Mouse (Mus musculus) neural tube, embryonic 13.5 days (tissue): ENCODE results near the gene Golt1a. TPM values are rescaled to one million over a fixed set of nuclear protein-coding genes. Genes with fewer than 3 reads are reported as not detected.

Source experiments
- ATAC-seq: fragments of 200-750 bp; cut with Nextera tagmentation; 2 replicates; pipeline ENCODE4 v1.8.0; 2017; ENCODE audit warnings: low read depth, mild to moderate bottlenecking, moderate TSS enrichment, moderate library complexity
- H3K27ac ChIP-seq: fragments of 300-500 bp; sonication (generic); replicated peaks from 2 replicates; pipeline ENCODE4 v1.5.1; 2015; ENCODE audit warnings: moderate library complexity, mild to moderate bottlenecking, inconsistent platforms
- H3K27me3 ChIP-seq: fragments of 300-500 bp; sonication (generic); 2 replicates; pipeline ENCODE4 v1.6.1; 2015; ENCODE audit warnings: mild to moderate bottlenecking, inconsistent platforms
- H3K36me3 ChIP-seq: fragments of 300-500 bp; sonication (generic); 2 replicates; pipeline ENCODE4 v1.6.1; 2015; ENCODE audit warnings: mild to moderate bottlenecking, inconsistent platforms
- H3K4me1 ChIP-seq: fragments of 300-500 bp; sonication (generic); replicated peaks from 2 replicates; pipeline ENCODE4 v1.6.1; 2015; ENCODE audit warnings: inconsistent platforms
- H3K4me2 ChIP-seq: fragments of 300-500 bp; sonication (generic); 2 replicates; pipeline ENCODE4 v1.6.1; 2015; ENCODE audit warnings: inconsistent platforms, mild to moderate bottlenecking, moderate library complexity
- H3K4me3 ChIP-seq: fragments of 300-500 bp; sonication (generic); 2 replicates; pipeline ENCODE4 v1.5.1; 2015; ENCODE audit warnings: mild to moderate bottlenecking, inconsistent platforms
- H3K9ac ChIP-seq: fragments of 300-500 bp; sonication (generic); 2 replicates; pipeline ENCODE4 v1.6.1; 2015; ENCODE audit warnings: moderate library complexity, mild to moderate bottlenecking, inconsistent platforms
- H3K9me3 ChIP-seq: fragments of 300-500 bp; sonication (generic); 2 replicates; pipeline ENCODE4 v1.6.1; 2016; ENCODE audit warnings: inconsistent platforms
- WGBS: fragments of 180-500 bp; shearing (Covaris S2); methylation state at CpG from one replicate; pipeline ENCODE4 v1.1.7; 2015; 5-methylcytosine and 5-hydroxymethylcytosine counted together
- polyA plus RNA-seq: library from polyadenylated mRNA; unstranded; fragments of >200 nt; fragmentation: Nextera tagmentation; extraction: Ambion mirVana; gene quantifications from 2 replicates; pipeline ENCODE4 v1.2.1, GENCODE M21; 2015

Gene Golt1a
- polyA plus RNA-seq, 1 experiment from 2014 or later = not detected

DNA sequence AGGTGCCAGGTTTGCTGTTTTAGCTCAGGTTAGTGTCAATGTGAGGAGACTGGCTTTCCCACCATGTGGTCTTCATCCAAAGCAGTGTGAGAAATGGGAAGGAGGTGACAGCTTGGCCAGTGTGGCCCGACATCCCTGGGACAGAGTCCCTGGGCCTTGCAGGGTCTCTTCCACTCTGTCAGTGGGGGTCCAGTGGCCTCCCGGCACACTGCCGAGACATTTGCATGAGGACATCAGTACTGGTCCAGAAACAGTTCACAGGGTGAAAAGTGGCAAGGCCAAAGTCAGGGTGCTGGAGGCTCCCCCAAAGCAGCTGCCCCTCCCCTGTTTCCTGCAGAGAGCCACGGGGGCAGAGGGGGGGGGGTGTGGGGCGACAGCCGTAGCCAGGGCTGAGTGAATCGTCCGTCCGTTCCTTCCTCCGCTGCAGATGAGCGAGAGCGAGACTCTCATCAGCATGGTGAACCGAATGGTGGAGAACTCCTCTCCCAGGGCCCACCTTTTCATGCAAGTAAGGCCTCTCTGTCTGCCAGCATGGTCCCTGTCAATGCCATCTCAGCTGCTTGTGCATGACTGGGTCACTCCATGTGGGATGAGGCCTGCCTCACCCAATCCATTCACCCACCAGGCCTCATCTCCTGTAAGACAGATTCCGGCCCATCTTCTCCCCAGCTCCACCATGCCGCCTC lies 30.5 kb upstream of the Golt1a start:
- no peaks in the 10 kb centered on the region for H3K27me3 ChIP-seq
- no peak overlapping the region for H3K4me3 ChIP-seq
- peaks cover 75% of the 10 kb centered on the region for H3K36me3 ChIP-seq
- 62% methylated on average over 15 of the region's 15 CpGs for WGBS
- H3K9ac ChIP-seq = no peak overlapping the region
- H3K4me2 ChIP-seq = no peak overlapping the region
- H3K27ac ChIP-seq = peak overlapping the region; percentile 62
- ATAC-seq = peak; percentile 29; the same call in 1 of the 2 replicates
- H3K4me1 ChIP-seq = peaks cover 36% of the 10 kb centered on the region
- H3K9me3 ChIP-seq = no peaks in the 10 kb centered on the region

DNA sequence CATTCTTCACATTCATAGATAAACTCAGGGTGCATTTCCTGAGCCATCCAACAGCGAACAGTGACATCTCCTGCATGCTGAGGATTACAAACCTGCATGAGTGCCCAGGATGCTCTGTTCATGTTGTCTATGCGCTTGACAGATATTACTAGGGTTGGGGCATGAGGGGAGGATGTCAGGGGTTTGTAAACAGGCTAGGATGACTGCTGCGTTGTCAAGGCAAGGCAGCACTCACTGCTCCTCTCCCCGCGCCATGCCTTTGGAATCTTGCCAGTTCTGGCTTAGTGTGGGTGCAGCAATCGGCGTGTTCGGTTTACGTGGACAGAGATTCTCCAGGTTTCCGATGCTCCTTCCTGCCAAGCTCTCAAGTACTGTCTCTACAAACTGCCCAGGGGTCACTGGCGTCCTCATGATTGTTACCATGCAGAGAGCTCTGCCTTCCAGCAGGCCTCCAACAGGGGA lies 29.9 kb upstream of the Golt1a start:
- Histone ChIP-seq H3K9ac (no peak overlapping the region), H3K4me2 (no peak overlapping the region), H3K9me3 (no peaks in the 10 kb centered on the region), H3K27ac (peak overlapping the region; percentile 62; the same call in 1 of the 2 replicates), H3K4me3 (no peak overlapping the region), H3K4me1 (peaks cover 36% of the 10 kb centered on the region), H3K27me3 (no peaks in the 10 kb centered on the region), H3K36me3 (peaks cover 70% of the 10 kb centered on the region)
- no peak for ATAC-seq
- 79% methylated on average over 11 of the region's 11 CpGs for WGBS

DNA sequence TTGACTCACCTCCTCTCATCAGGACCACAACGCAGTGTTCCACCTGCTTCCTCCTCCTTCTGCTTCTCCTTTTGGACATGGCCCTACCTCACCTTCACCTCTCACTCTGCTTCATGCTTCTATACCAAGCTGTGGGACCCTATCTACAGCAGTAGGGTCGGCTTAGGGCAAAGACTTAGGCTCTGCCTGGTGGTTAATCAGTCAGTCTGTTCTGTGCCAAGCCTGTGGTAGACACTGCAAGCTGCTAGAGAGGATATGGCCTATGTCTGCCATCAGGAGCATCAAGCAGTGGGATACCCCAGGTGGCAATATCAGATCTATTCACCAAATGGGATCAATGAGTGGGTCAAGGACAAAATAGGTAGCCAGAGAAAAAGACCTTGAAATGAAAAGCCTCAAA lies 29.1 kb upstream of the Golt1a start:
- no peak for ATAC-seq
- H3K27ac ChIP-seq = no peak overlapping the region
- WGBS = 100% methylated on average over 2 of the region's 2 CpGs
- no peaks in the 10 kb centered on the region for H3K9me3 ChIP-seq
- H3K9ac ChIP-seq = no peak overlapping the region
- H3K36me3 ChIP-seq = peaks cover 70% of the 10 kb centered on the region
- H3K4me3 ChIP-seq = no peak overlapping the region
- no peak overlapping the region for H3K4me2 ChIP-seq
- no peaks in the 10 kb centered on the region for H3K27me3 ChIP-seq
- peaks cover 36% of the 10 kb centered on the region for H3K4me1 ChIP-seq

DNA sequence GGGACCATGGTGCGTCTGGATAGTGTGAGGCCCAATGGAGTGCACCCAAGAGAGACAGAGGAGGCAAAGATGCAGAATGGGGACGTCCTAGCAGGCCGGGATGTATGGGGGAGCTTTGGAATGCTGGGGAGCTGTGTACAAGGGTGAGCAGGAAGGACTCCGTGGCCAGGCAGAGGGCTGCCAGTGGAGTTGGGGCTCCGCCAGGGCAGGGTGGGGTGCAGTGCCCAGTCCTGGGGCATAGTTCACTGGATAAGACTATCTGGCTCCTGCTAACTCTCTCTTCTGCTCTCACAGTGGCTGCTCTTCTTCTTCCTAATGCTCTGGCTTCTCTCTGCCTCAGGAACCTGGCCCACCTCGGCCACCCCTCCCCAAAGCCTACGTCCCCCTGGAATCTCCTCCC lies 23.7 kb upstream of the Golt1a start:
- no peak overlapping the region for H3K9ac ChIP-seq
- H3K27me3 ChIP-seq = no peaks in the 10 kb centered on the region
- H3K36me3 ChIP-seq = peaks cover 87% of the 10 kb centered on the region
- WGBS = 79% methylated on average over 7 of the region's 7 CpGs
- no peaks in the 10 kb centered on the region for H3K9me3 ChIP-seq
- no peak for ATAC-seq
- no peaks in the 10 kb centered on the region for H3K4me1 ChIP-seq
- no peak overlapping the region for H3K4me2 ChIP-seq
- no peak overlapping the region for H3K4me3 ChIP-seq
- no peak overlapping the region for H3K27ac ChIP-seq

DNA sequence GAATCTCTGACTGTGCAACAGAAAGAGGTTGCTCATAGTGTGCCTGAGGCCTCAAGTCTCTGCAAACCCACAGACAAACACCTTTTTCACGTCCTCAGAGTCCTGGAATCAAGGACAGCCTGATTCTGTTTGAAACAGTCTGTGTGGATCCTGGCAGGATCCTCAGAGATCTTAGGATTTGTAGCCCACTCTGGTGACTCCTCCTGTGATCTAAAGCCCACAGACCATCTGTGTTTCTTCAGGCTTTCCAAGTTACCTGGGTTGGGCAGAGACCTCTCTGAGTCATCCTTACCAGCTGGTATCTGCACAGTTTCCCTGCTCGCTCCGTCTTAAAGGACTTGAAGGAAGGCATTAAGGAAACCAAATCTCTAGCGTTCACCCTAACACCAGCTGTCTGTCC lies 22.5 kb upstream of the Golt1a start:
- H3K9ac ChIP-seq = no peak overlapping the region
- H3K36me3 ChIP-seq = peaks cover 84% of the 10 kb centered on the region
- no peak overlapping the region for H3K4me3 ChIP-seq
- no peaks in the 10 kb centered on the region for H3K27me3 ChIP-seq
- no peaks in the 10 kb centered on the region for H3K4me1 ChIP-seq
- H3K27ac ChIP-seq = no peak overlapping the region
- no peak overlapping the region for H3K4me2 ChIP-seq
- no peaks in the 10 kb centered on the region for H3K9me3 ChIP-seq
- ATAC-seq = no peak
- WGBS = 93% methylated on average over 4 of the region's 4 CpGs

DNA sequence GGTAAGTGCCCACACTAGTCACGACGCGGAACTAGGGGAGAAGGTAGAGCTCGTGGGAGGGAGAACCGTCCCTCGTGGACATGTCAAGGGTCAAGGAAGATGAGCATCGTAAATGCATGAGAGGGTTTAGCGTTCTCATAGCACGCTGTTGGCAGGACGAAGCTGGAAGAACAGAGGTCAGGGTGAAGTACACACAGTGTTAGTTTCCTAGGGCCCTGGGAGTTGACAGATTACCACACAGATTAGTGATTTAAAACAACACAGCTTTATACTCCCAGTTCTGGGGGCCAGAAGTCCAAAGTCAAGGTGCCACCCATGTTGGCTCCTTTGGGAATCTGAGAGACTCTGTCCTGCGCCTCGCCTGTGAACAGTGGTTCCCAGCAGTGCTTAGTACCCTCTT lies 21.7 kb upstream of the Golt1a start:
- peaks cover 84% of the 10 kb centered on the region for H3K36me3 ChIP-seq
- WGBS = 94% methylated on average over 12 of the region's 12 CpGs

DNA sequence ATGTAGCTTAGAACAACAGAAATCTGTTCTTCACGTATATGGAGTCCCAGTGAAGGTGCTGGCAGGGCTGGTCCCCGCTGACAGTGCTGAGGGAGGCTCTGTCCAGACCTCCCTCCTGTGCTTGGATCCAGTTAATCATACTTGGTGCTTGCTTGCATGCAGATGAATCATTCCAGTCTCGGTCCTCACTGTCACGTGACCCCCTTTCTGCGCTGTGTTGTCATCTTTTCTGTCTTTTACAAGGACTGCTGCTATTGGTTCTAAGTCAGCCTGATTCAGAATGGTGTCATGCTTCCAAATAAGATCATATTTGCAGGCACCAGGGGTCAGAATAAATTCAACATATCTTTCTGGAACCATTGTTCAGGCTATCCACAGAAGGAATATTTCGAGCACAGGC lies 17.7 kb upstream of the Golt1a start:
- no peak for ATAC-seq
- Histone ChIP-seq H3K36me3 (peaks cover 87% of the 10 kb centered on the region), H3K27me3 (no peaks in the 10 kb centered on the region), H3K4me1 (0 out of 2 replicates have a peak, but pooled peaks cover 9% of the 10 kb centered on the region), H3K27ac (no peak overlapping the region), H3K9me3 (no peaks in the 10 kb centered on the region), H3K9ac (no peak overlapping the region), H3K4me3 (no peak overlapping the region), H3K4me2 (no peak overlapping the region)
- 94% methylated on average over 6 of the region's 6 CpGs for WGBS

More for the DNA sequence above, 21.7 kb upstream of the Golt1a start:
- Histone ChIP-seq H3K9me3 (no peaks in the 10 kb centered on the region), H3K4me2 (no peak overlapping the region), H3K4me3 (no peak overlapping the region), H3K27me3 (no peaks in the 10 kb centered on the region), H3K27ac (no peak overlapping the region), H3K4me1 (no peaks in the 10 kb centered on the region), H3K9ac (no peak overlapping the region)
- ATAC-seq = no peak

DNA sequence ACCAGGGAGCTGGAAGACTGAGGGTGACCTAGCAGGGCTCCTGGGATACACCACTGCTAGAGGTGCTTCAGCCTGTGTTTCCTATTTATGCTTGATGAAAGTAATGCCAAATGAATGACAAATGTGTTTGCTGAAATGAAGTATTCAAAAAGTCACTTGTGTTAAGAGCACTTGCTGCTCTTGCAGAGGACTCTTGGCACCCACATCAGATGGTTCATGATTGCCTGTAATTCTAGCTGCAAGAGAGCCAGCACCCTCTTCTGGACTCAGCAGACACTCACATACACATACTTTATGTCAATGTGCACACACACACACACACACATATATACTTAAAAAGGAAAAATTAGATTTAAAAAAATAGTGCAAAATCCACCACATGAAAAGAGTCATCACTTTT lies 17.0 kb upstream of the Golt1a start:
- H3K9ac ChIP-seq = no peak overlapping the region
- no peak for ATAC-seq
- H3K4me3 ChIP-seq = no peak overlapping the region
- peaks cover 9% of the 10 kb centered on the region; the same call in 1 of the 2 replicates for H3K4me1 ChIP-seq
- H3K27ac ChIP-seq = no peak overlapping the region
- no peaks in the 10 kb centered on the region for H3K9me3 ChIP-seq
- peaks cover 83% of the 10 kb centered on the region for H3K36me3 ChIP-seq
- H3K4me2 ChIP-seq = no peak overlapping the region
- no peaks in the 10 kb centered on the region for H3K27me3 ChIP-seq

DNA sequence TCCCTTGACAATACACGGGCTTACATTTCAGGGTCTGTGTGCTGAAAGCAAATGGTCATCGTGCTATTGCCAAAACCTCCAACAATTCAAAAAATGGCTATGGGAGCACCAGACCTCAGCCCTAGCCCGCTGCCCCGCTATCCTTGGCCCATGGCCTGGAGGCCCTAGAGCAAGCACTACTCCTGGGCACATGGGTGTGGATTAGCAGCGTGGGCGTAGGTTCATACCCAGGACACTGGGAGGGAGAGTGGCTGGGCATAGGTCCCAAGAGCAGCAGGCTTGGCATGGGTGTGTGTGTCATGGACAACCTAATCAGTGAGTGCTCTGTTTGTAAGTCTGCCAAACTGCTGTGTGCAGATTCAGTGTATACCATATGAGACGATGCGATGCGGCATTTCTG lies 13.2 kb upstream of the Golt1a start:
- ATAC-seq = no peak
- Histone ChIP-seq H3K9me3 (no peaks in the 10 kb centered on the region), H3K36me3 (peaks cover 86% of the 10 kb centered on the region), H3K27ac (no peak overlapping the region), H3K9ac (no peak overlapping the region), H3K4me2 (no peak overlapping the region), H3K27me3 (no peaks in the 10 kb centered on the region), H3K4me1 (peaks cover 27% of the 10 kb centered on the region), H3K4me3 (no peak overlapping the region)
- WGBS = 93% methylated on average over 9 of the region's 9 CpGs

DNA sequence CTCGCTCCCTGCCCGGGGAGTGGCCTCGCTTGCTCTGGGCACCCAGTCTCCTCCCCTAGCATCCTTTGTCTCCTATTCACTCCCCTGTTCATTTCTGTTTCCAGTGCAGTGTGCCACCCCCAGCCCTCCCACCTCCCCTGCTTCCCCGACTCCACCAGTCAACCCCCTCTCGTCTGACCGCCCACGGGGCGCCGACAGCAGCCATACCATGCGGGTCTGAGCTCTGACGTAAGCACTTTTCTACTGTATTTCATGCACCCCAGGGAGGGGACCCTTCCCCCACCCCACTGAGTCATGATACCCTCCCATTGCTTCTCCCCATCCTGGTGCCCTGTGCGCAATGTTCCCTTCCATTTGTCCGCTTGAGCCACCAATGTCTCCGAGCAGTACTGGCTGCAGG lies 10.8 kb upstream of the Golt1a start:
- H3K36me3 ChIP-seq = peaks cover 68% of the 10 kb centered on the region
- H3K4me1 ChIP-seq = peaks cover 36% of the 10 kb centered on the region
- H3K4me3 ChIP-seq = no peak overlapping the region
- 0 out of 2 replicates have a peak overlapping the region, but pooled peaks have one; percentile 8 for H3K9ac ChIP-seq
- peak overlapping the region; percentile 26; the same call in 1 of the 2 replicates for H3K4me2 ChIP-seq
- peak overlapping the region; percentile 25 for H3K27ac ChIP-seq
- 37% methylated on average over 14 of the region's 14 CpGs for WGBS
- ATAC-seq = no peak
- H3K27me3 ChIP-seq = no peaks in the 10 kb centered on the region
- no peaks in the 10 kb centered on the region for H3K9me3 ChIP-seq

DNA sequence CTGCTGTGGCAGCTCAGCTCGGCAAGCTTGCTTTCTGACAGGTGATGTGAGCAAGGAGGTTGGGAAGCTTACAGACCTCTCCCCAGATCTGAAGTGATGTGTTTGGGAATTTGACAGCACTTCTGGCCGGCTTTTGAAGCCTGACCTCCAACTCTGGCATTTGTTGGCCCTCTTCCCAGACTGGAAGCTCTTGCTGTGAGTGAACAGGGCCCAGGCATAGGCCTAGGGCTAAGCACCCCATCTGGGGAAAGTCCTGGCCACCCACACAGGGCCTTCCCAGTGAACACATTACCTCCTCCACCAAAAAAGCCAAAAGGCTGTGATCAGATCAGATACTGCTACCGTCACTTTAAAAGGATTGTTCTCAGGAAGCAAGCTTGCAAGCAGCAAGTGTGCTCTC lies 7.1 kb upstream of the Golt1a start:
- Histone ChIP-seq H3K4me1 (peaks cover 32% of the 10 kb centered on the region), H3K27me3 (no peaks in the 10 kb centered on the region), H3K9ac (no peak overlapping the region), H3K9me3 (no peaks in the 10 kb centered on the region), H3K4me3 (no peak overlapping the region), H3K36me3 (peaks cover 36% of the 10 kb centered on the region), H3K4me2 (no peak overlapping the region), H3K27ac (0 out of 2 replicates have a peak overlapping the region, but pooled peaks have one; percentile 13)
- ATAC-seq = no peak
- 65% methylated on average over 3 of the region's 3 CpGs for WGBS

DNA sequence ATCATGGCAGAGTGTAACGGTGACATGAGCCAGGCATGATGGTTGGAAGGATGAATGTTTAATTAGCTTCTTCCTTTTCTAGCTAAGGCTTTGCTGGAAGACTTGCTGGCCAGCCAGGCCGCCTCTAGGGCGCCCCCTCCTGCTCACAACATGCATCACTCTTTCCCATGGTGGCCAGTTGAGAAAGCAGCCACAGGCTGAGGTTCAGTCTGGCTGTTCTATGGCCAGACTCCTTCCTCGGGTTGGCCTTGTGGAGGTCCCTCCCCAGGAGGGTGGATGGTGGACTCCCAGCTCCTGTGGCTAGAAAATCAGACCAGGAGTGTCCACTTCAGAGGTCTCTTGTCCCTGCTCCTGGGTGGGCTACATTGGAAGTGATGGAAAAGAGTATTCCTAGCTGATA lies 2.8 kb upstream of the Golt1a start:
- Histone ChIP-seq H3K9ac (no peak overlapping the region), H3K4me3 (no peak overlapping the region), H3K36me3 (peaks cover 5% of the 10 kb centered on the region; the same call in 1 of the 2 replicates), H3K4me2 (no peak overlapping the region), H3K4me1 (peaks cover 16% of the 10 kb centered on the region), H3K9me3 (no peaks in the 10 kb centered on the region), H3K27me3 (no peaks in the 10 kb centered on the region), H3K27ac (no peak overlapping the region)
- 5% methylated on average over 4 of the region's 4 CpGs for WGBS
- ATAC-seq = no peak

DNA sequence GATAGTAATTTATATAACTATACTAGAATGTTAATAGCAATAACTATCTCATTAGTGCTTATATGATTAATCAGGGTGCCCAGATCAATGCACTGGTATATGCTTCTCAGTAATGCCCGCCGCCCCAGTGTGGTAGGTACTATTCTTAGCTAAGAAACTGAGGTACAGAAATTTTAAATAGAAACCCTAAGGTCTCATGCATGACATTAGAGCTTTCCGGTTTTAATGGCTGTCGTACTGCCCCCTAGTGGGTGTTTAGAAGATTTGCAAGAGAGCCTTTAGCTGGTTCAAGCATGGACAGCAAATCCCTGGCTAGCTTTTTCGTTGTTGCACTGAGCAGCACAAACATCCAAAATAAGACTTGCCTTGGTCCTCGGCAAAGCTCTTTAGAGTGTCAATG lies 2.3 kb upstream of the Golt1a start:
- Histone ChIP-seq H3K4me3 (no peak overlapping the region), H3K36me3 (peaks cover 5% of the 10 kb centered on the region; the same call in 1 of the 2 replicates), H3K9ac (no peak overlapping the region), H3K27me3 (no peaks in the 10 kb centered on the region), H3K4me1 (peaks cover 18% of the 10 kb centered on the region), H3K4me2 (no peak overlapping the region), H3K9me3 (no peaks in the 10 kb centered on the region), H3K27ac (no peak overlapping the region)
- 17% methylated on average over 6 of the region's 6 CpGs for WGBS
- ATAC-seq = peak; percentile 55; the same call in 1 of the 2 replicates
